Comparison of ENCODE assay signal across 8 mouse cellular contexts in the genomic region with DNA sequence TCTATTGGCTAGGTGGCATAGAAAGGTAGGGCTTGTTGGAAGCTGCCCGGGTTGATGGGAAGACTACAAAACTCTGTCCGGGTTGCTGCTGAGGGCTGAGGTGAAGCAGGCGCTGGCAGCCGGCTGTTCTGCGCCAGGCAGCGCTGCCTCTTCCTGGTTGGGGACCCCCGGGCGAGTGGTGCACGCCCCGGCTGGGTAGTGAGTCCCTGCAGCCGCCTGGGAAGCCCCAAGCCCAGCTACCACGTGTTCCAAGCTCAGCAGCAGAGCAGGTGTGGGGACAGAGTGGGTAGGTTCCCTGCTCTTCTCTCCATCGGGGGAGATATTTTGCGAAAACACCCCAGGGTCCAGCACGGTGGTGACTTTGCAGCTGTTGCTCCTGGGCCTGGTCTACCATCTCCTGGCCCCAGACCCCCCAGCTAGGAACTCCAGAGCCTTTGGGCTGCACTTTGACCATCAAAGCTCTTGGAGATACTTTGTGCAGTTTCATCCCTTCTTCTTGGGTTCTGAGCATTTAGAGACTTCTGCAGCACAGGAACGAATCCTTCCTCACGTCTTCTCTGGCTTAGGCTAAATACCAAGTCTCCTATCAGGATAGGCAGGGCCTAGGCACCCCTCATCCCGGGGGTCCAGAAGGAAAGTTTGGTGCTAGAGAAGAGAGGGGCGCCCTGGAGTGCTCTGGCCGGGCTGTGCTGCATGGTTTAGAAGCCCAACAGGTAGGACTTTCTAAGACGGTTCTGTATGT. TPM values are rescaled to one million over a fixed set of nuclear protein-coding genes. Genes with fewer than 3 reads are reported as not detected.
A peak's percentile ranks its signal among the peaks of the same experiment; 100 is the strongest.
DNase-seq lines count a peak whose midpoint lies in the region; ATAC-seq and TF ChIP-seq lines count a peak whose summit lies in the region.

No protein-coding gene starts in this region.

- no peaks in the 10 kb centered on the region for H3K9me3 ChIP-seq in heart, embryonic 12.5 days (replicated peaks)
- no peaks in the 10 kb centered on the region for H3K9me3 ChIP-seq in E14TG2a.4 (ENCODE audit: low read length)
- no peaks in the 10 kb centered on the region for H3K9me3 ChIP-seq in embryonic facial prominence, embryonic 12.5 days

- no peak for TF ChIP-seq CTCF in E14TG2a.4 (conservative IDR thresholded peaks at IDR 0.05; ENCODE audit: low read length)
- no peak for TF ChIP-seq CTCF in thymus, adult 2 months (IDR thresholded peaks at IDR 0.05; ENCODE audit: borderline replicate concordance, control insufficient read depth, extremely low read depth, insufficient read depth, low read length, poor library complexity)

- H3K27ac ChIP-seq in heart, embryonic 12.5 days (ENCODE audit: poor library complexity, severe bottlenecking) = peak overlapping the region; percentile 73
- peak overlapping the region; percentile 89 for H3K27ac ChIP-seq in embryonic facial prominence, embryonic 12.5 days
- no peak overlapping the region for H3K27ac ChIP-seq in thymus, adult 2 months (ENCODE audit: control insufficient read depth, insufficient read depth, low read length)

- peak overlapping the region; percentile 79 for H3K9ac ChIP-seq in heart, embryonic 12.5 days
- H3K9ac ChIP-seq in embryonic facial prominence, embryonic 12.5 days = peak overlapping the region; percentile 76

- H3K4me1 ChIP-seq in heart, embryonic 12.5 days (replicated peaks) = peaks cover 36% of the 10 kb centered on the region
- peaks cover 20% of the 10 kb centered on the region for H3K4me1 ChIP-seq in E14TG2a.4 (replicated peaks; ENCODE audit: low read depth, low read length)
- H3K4me1 ChIP-seq in embryonic facial prominence, embryonic 12.5 days = peaks cover 18% of the 10 kb centered on the region
- peaks cover 18% of the 10 kb centered on the region for H3K4me1 ChIP-seq in thymus, adult 2 months (replicated peaks; ENCODE audit: control insufficient read depth, insufficient read depth, low read length)

- ATAC-seq in heart, embryonic 12.5 days (ENCODE audit: insufficient number of reproducible peaks, low FRiP score) = no peak
- ATAC-seq in embryonic facial prominence, embryonic 12.5 days (ENCODE audit: insufficient number of reproducible peaks, insufficient read depth, low FRiP score, low TSS enrichment) = no peak
- peak; percentile 18 for ATAC-seq in inflammation-experienced regulatory T-cells, adult 6 months
- 0 out of 2 replicates have a peak, but pooled peaks have one; percentile 15 for ATAC-seq in megakaryocyte-erythroid progenitor cell, adult 5-6 weeks (replicated peaks; ENCODE audit: low FRiP score, low TSS enrichment, poor library complexity, severe bottlenecking)

- DNase-seq in heart, adult 8-10 months (ENCODE audit: low spot score) = no peak
- DNase-seq in thymus, adult 2 months = peak; percentile 60
- no peak for DNase-seq in right cerebral cortex, adult 2 months (ENCODE audit: low spot score in 2 of 2)

- H3K27me3 ChIP-seq in heart, embryonic 12.5 days (replicated peaks) = peaks cover 26% of the 10 kb centered on the region
- H3K27me3 ChIP-seq in E14TG2a.4 (ENCODE audit: insufficient read depth, low read length) = peaks cover 78% of the 10 kb centered on the region
- peaks cover 18% of the 10 kb centered on the region for H3K27me3 ChIP-seq in embryonic facial prominence, embryonic 12.5 days
- H3K27me3 ChIP-seq in thymus, adult 2 months (ENCODE audit: control insufficient read depth, insufficient read depth, low read length) = no peaks in the 10 kb centered on the region

- peak overlapping the region; percentile 69 for H3K4me3 ChIP-seq in heart, embryonic 12.5 days
- peak overlapping the region; percentile 82 for H3K4me3 ChIP-seq in E14TG2a.4 (replicated peaks; ENCODE audit: low read length)
- peak overlapping the region; percentile 79 for H3K4me3 ChIP-seq in embryonic facial prominence, embryonic 12.5 days
- H3K4me3 ChIP-seq in thymus, adult 2 months (ENCODE audit: control insufficient read depth, insufficient read depth, low read length) = peak overlapping the region; percentile 61

- peak overlapping the region; percentile 91 for H3K4me2 ChIP-seq in heart, embryonic 12.5 days
- peak overlapping the region; percentile 87 for H3K4me2 ChIP-seq in embryonic facial prominence, embryonic 12.5 days (replicated peaks)

- H3K36me3 ChIP-seq in heart, embryonic 12.5 days = no peaks in the 10 kb centered on the region
- no peaks in the 10 kb centered on the region for H3K36me3 ChIP-seq in E14TG2a.4 (ENCODE audit: insufficient read depth, low read length)
- no peaks in the 10 kb centered on the region for H3K36me3 ChIP-seq in embryonic facial prominence, embryonic 12.5 days
- no peaks in the 10 kb centered on the region for H3K36me3 ChIP-seq in thymus, adult 2 months (ENCODE audit: control insufficient read depth, insufficient read depth, low read length)

- TF ChIP-seq POLR2A in thymus, adult 2 months (IDR thresholded peaks at IDR 0.05; ENCODE audit: control insufficient read depth, extremely low read depth, insufficient read depth, low read length, poor library complexity) = 0 out of 2 replicates have a peak, but pooled peaks have one; percentile 12

- 7% methylated on average over 21 of the region's 21 CpGs for WGBS in heart, embryonic 12.5 days
- 4% methylated on average over 21 of the region's 21 CpGs for WGBS in embryonic facial prominence, embryonic 12.5 days
- WGBS in thymus, adult 2 months = 7% methylated on average over 21 of the region's 21 CpGs

RNA-seq across cellular contexts. Expression of gene Chst11, which starts 1.1 kb away (rescaled TPM):
- 3.5 and 4.1 TPM in 2 replicates for polyA plus RNA-seq in heart, embryonic 12.5 days (2016; fragmentation: Nextera tagmentation; extraction: Ambion mirVana)
- 1 to 10 TPM; 2.1 to 3.1 (median 2.7) TPM for total RNA-seq in heart, adult 8-10 months (2022)
- 2.2 and 2.4 TPM in 2 replicates for polyA plus RNA-seq in embryonic facial prominence, embryonic 12.5 days (2016; fragmentation: Nextera tagmentation; extraction: Ambion mirVana)
- 1 to 10 TPM in 1 of 3 experiments, under 1 TPM in 2; 0.84 to 4.5 (median 0.85) TPM for polyA plus RNA-seq in inflammation-experienced regulatory T-cells, adult 6 months (2017; shearing (Covaris generic))
- total RNA-seq in megakaryocyte-erythroid progenitor cell, adult 5-6 weeks (2014; fragmentation: Nextera tagmentation) = 14.2 and 15.2 TPM in 2 replicates
- total RNA-seq in megakaryocyte-erythroid progenitor cell, adult 5-6 weeks (2017) = 19.0 and 24.1 TPM in 2 replicates
- 15.5 and 19.4 TPM in 2 replicates for polyA plus RNA-seq in thymus, adult 2 months (2012; rRNA removed)

Comparison
In these comparisons a context has a peak if more than half of its experiments do, and no peak if none do; other contexts are left out.
1. ATAC-seq: peak in inflammation-experienced regulatory T-cells, adult 6 months (single experiment) and megakaryocyte-erythroid progenitor cell, adult 5-6 weeks (single experiment); none in heart, embryonic 12.5 days (single experiment) and embryonic facial prominence, embryonic 12.5 days (single experiment).
2. Peak in every context shown above with its lines, with median percentiles within 50 percentile points of each other: H3K4me3 ChIP-seq.